Mouse (Mus musculus) bone marrow, adult 2 months (tissue): ENCODE measurements around the gene 9230102O04Rik.

Experiments used
- CTCF ChIP-seq: fragments of 200-500 bp; IDR thresholded peaks from 2 replicates; pipeline ENCODE4 v1.5.1; 2011; ENCODE audit warnings: low read length, control low read depth; ENCODE audit not compliant: control insufficient read depth, insufficient read depth
- POLR2A ChIP-seq: fragments of 200-500 bp; IDR thresholded peaks from 2 replicates; pipeline ENCODE4 v1.6.1; 2011; ENCODE audit warnings: low read depth, mild to moderate bottlenecking, control low read depth, low read length, borderline replicate concordance; ENCODE audit not compliant: control insufficient read depth

DNA sequence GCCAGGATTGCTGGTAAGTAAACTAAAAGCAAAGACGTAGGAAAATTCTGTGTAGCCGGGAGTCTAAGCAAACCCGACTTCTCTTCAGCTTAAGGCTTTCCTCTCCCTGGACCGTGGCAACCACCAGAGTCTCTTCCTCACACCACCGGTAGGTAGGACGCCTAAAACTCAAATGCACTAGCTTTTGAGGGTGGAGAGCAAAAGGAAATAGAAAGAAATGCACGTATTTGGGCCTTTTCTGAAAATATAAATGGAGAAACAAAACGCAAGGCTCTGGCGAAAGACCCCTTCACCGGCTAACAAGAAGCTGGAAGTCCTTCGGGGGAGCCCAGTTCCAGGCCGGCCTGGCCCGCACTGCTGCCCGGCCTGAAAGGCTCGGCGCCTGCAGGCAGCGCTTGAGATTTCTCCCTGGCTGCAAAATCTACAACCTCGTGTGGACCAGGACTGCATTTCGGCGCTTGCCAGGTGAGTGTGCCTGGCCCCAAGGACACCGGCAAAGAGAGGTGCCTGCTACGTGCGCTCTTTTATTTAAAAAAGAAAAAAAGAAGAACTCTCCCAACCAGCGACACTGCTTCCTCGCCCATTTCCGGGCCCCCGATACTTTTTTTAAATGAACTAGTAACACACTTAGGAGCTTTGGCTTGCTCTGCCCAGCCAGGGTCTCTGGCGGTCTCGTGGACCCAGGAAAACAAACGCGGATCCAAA, 12.6 kb downstream of the 9230102O04Rik start:
- TF ChIP-seq CTCF (no peak), POLR2A (no peak)
